Mouse (Mus musculus) ES-CJ7 (cell line): ENCODE measurements at regions not wholly inside any gene's neighbourhood (a gene's known extent, or its start where the extent isn't known, plus 50 kb on each side); places are given as distances from the start of the nearest gene placed in this dataset.

Source experiments
- DNase-seq: peaks from one replicate; pipeline ENCODE4 v3.0.0; 2011; ENCODE audit warnings: low read depth, low spot score

- DNase-seq = no peak
These were observed 562.4 kb upstream of the Atp10a start for GRCm38 (mm10) chr7:58093523-58093922.

DNA sequence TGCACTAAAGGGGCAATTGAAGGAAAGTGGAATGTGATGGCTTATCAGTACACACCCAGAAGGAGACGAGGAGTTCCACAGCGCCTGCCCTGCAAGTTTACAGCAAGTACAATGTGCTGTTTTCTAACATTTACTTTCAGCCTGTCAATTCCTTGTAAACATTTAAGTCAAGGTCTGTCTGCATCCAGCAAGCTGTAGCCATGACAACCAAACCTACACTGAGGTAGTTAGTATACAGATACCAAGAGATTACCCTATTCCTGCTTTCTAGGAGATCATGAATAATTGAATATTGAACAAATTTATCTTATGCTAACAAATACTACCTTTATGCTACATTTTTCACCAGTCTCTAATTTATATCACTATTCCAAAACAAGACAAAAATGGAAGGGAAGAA is 569.0 kb upstream of the Gabra5 start:
- no peak for DNase-seq

GRCm38 (mm10) chr7:58032975-58033374 is 523.1 kb upstream of the Gabra5 start:
- DNase-seq = peak; percentile 37

GRCm38 (mm10) chr7:58032111-58032510 is 522.3 kb upstream of the Gabra5 start:
- DNase-seq = no peak

DNA sequence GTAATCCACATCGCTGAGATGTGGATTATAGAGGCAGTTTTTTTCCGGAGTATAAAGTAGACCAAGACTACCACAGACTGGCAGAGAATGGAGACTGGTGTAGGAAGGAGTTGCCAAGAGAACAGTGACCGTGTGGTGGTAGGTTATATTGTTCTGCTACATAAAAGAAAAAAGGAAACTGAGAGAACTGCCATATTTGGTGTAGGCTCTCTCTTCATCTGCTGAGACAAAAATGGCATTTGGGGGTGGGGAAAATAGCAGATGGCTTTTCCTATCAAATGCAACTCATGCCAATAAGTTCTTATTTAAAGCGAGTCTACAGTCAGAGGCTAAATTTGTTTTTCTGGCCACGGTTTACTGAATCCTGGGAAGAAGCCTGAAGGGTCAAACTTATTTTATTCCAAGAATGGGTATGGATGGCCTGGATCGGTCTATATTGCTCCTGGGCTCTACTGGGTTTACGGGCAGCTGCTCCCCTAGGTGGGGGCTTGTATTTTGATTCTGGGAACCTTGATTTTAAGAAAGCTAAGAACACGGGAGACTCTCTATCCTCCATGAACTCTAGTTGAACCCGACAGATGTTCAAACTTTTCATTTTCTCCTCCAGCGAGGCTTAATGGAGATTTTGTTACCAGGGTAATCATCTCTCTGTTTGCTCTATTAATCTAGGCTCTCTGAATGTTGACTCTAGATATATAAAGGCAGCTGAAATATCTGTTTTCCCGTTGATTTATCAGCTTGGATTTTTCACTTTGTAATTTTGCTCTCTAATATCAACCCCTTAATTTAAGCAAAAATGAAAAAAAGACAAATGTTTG is 482.8 kb upstream of the Gabra5 start:
- no peak for DNase-seq

DNA sequence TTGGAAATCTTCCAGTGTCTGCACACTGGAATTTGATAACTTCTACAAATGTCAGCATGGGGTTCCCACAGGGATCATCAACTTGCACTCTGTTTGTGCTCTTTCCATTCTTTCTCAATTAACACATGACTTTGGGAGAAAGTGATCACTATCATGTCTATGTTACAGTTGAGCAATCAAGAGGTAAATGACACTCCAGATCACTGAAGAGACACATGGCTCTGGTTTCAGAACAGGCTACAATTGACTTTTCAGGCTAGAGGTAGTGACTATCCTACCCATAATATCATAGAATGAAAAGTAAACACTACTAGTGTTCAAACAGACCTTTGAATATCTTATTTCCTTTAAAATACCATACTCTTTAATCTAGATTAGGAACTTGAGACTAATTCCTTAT is 473.3 kb upstream of the Gabra5 start:
- DNase-seq = no peak

GRCm38 (mm10) chr7:57966216-57966615 is 456.4 kb upstream of the Gabra5 start:
- peak; percentile 64 for DNase-seq

DNA sequence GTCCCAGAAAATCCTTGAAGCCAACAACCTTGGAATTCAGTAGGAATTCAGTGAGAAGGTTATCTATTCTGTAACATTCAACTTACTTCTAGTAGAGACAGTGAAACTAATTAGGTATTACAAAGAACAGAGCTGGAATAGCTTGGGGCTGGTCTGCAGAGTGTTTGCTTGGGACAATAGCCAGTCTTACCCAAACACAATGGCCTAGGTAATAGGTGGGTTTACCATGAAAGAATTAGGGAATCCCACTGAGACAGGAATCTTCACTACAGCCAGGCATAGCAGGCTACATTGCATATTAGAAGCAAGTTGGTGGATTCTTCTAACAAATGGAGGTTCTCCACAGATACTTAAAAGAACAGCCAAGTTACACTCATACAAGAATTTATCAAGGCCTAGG is 449.0 kb upstream of the Gabra5 start:
- DNase-seq = peak; percentile 87
